Comparison of ENCODE assay signal across 8 mouse cellular contexts in the genomic region with DNA sequence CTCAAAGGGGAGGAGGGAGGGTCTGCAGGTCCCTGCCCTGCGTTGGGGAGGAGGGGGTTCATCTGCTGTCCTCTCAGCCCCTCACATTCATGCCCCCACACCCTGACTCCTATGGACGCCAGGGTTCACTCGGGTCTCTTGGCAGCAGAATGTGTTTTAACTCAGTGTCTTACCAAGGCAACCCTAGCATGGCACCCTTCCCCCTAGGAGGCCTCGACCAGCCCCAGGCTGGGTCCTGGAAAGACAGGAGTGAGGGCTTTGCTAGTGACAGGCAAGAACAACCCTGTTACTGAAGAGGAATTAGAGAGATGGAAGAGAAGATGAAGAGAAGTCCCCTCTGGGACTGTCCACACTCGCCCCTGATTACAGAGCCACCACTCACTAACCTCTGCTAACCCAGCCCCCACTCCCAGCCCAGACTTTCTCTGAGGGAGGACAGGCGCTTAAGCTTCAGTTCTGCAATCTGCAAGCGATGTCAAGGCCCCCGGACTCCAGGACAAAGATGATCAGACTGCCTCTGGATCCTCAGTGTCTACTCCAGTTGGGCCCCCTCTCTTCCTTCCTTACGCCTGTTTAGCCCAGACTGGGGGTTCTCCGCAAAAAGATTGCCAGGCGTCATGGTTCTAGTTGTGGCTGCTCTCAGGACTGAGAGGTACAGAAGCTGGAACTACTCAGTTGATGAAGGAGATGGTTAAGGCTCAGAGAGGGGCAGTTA. TPM values are rescaled to one million over a fixed set of nuclear protein-coding genes. Genes with fewer than 3 reads are reported as not detected.
A peak's percentile ranks its signal among the peaks of the same experiment; 100 is the strongest.
DNase-seq lines count a peak whose midpoint lies in the region; ATAC-seq lines count a peak whose summit lies in the region.

No protein-coding gene starts in this region.

- peak overlapping the region; percentile 67 for H3K4me2 ChIP-seq in hindbrain, embryonic 16.5 days (ENCODE audit: low read length)
- H3K4me2 ChIP-seq in neural tube, embryonic 12.5 days (replicated peaks): peak overlapping the region; percentile 77

- peak overlapping the region; percentile 98 for H3K4me3 ChIP-seq in megakaryocyte, embryonic 14.5 days (replicated peaks)
- peak overlapping the region; percentile 54 for H3K4me3 ChIP-seq in hindbrain, embryonic 16.5 days (ENCODE audit: low read length)
- H3K4me3 ChIP-seq in neural tube, embryonic 12.5 days: peak overlapping the region; percentile 58

- H3K9ac ChIP-seq in hindbrain, embryonic 16.5 days (ENCODE audit: low read depth, low read length): peak overlapping the region; percentile 73
- peak overlapping the region; percentile 78 for H3K9ac ChIP-seq in neural tube, embryonic 12.5 days

- WGBS in hindbrain, embryonic 16.5 days: 67% methylated on average over 11 of the region's 11 CpGs
- WGBS in neural tube, embryonic 12.5 days: 67% methylated on average over 11 of the region's 11 CpGs

- H3K27ac ChIP-seq in hindbrain, embryonic 16.5 days (ENCODE audit: low read depth, low read length): no peak overlapping the region
- H3K27ac ChIP-seq in neural tube, embryonic 12.5 days: no peak overlapping the region

- no peak for ATAC-seq in megakaryocyte, adult 5-6 weeks (ENCODE audit: poor library complexity, severe bottlenecking)
- ATAC-seq in hindbrain, embryonic 16.5 days: no peak
- ATAC-seq in neural tube, embryonic 12.5 days (ENCODE audit: low FRiP score, low read depth): no peak

- peaks cover 47% of the 10 kb centered on the region for H3K27me3 ChIP-seq in megakaryocyte, embryonic 14.5 days (replicated peaks)
- peaks cover 4% of the 10 kb centered on the region; the same call in 1 of the 2 replicates for H3K27me3 ChIP-seq in hindbrain, embryonic 16.5 days (replicated peaks; ENCODE audit: control insufficient read depth, insufficient read depth, low read length)
- peaks cover 15% of the 10 kb centered on the region for H3K27me3 ChIP-seq in neural tube, embryonic 12.5 days (replicated peaks)

- H3K36me3 ChIP-seq in megakaryocyte, embryonic 14.5 days (replicated peaks; ENCODE audit: low read length): peaks cover 3% of the 10 kb centered on the region
- H3K36me3 ChIP-seq in hindbrain, embryonic 16.5 days (ENCODE audit: control insufficient read depth, insufficient read depth, low read length): no peaks in the 10 kb centered on the region
- no peaks in the 10 kb centered on the region for H3K36me3 ChIP-seq in neural tube, embryonic 12.5 days

- peak; percentile 19 for DNase-seq in adrenal gland, postnatal 10 days
- DNase-seq in adrenal gland, adult 18-20 months (ENCODE audit: low spot score in 2 of 2): no peak
- DNase-seq in left cerebral cortex, adult 8-10 months (ENCODE audit: low spot score in 2 of 2): no peak
- DNase-seq in urinary bladder, adult 2 months (ENCODE audit: low spot score): no peak

- H3K4me1 ChIP-seq in megakaryocyte, embryonic 14.5 days: peaks cover 60% of the 10 kb centered on the region
- peaks cover 23% of the 10 kb centered on the region for H3K4me1 ChIP-seq in hindbrain, embryonic 16.5 days (ENCODE audit: control insufficient read depth, insufficient read depth, low read depth, low read length)
- H3K4me1 ChIP-seq in neural tube, embryonic 12.5 days: peaks cover 24% of the 10 kb centered on the region

- H3K9me3 ChIP-seq in megakaryocyte, embryonic 14.5 days: peaks cover 12% of the 10 kb centered on the region
- H3K9me3 ChIP-seq in hindbrain, embryonic 16.5 days (ENCODE audit: control insufficient read depth, low read length): no peaks in the 10 kb centered on the region
- H3K9me3 ChIP-seq in neural tube, embryonic 12.5 days: no peaks in the 10 kb centered on the region

RNA-seq across cellular contexts. Expression of gene Usp35, which starts 0.7 kb away (rescaled TPM):
- total RNA-seq in adrenal gland, postnatal 10 days (2021): 1 to 10 TPM; 3.6 to 7.1 TPM
- 10 to 100 TPM in 1 of 2 experiments, 1 to 10 TPM in 1; 8.4 to 10.6 TPM for total RNA-seq in adrenal gland, adult 18-20 months (2021)
- polyA plus RNA-seq in megakaryocyte, embryonic 14.5 days (2012; ENCODE audit: insufficient read depth, low replicate concordance): 1.4 and 2.3 TPM in 2 replicates
- total RNA-seq in megakaryocyte, adult 5-6 weeks (2015): 0.87 and 1.1 TPM in 2 replicates
- 0.66 and 0.77 TPM in 2 replicates for total RNA-seq in megakaryocyte, adult 5-6 weeks (2017)
- 3.0 and 3.2 TPM in 2 replicates for polyA plus RNA-seq in hindbrain, embryonic 16.5 days (2015; fragmentation: Nextera tagmentation; extraction: Ambion mirVana)
- 4.4 and 4.9 TPM in 2 replicates for polyA plus RNA-seq in neural tube, embryonic 12.5 days (2016; fragmentation: Nextera tagmentation; extraction: Ambion mirVana)
- 10 to 100 TPM; 19.3 to 25.4 (median 22.6) TPM for total RNA-seq in left cerebral cortex, adult 8-10 months (2022)
- polyA plus RNA-seq in urinary bladder, adult 2 months (2012; rRNA removed): 7.5 and 9.3 TPM in 2 replicates

RNA-seq across cellular contexts. Expression of gene Kctd21, which starts 1.0 kb away (rescaled TPM):
- total RNA-seq in adrenal gland, postnatal 10 days (2021): 1 to 10 TPM; 4.0 to 5.4 TPM
- 10 to 100 TPM; 10.6 to 11.5 TPM for total RNA-seq in adrenal gland, adult 18-20 months (2021)
- polyA plus RNA-seq in megakaryocyte, embryonic 14.5 days (2012; ENCODE audit: insufficient read depth, low replicate concordance): 0.70 and 1.1 TPM in 2 replicates
- total RNA-seq in megakaryocyte, adult 5-6 weeks (2015): 3.3 and 4.5 TPM in 2 replicates
- total RNA-seq in megakaryocyte, adult 5-6 weeks (2017): 1.8 and 2.3 TPM in 2 replicates
- 7.7 and 7.9 TPM in 2 replicates for polyA plus RNA-seq in hindbrain, embryonic 16.5 days (2015; fragmentation: Nextera tagmentation; extraction: Ambion mirVana)
- 6.8 and 7.0 TPM in 2 replicates for polyA plus RNA-seq in neural tube, embryonic 12.5 days (2016; fragmentation: Nextera tagmentation; extraction: Ambion mirVana)
- 10 to 100 TPM; 11.9 to 14.0 (median 12.5) TPM for total RNA-seq in left cerebral cortex, adult 8-10 months (2022)
- 9.2 TPM in 2 replicates for polyA plus RNA-seq in urinary bladder, adult 2 months (2012; rRNA removed)

RNA-seq across cellular contexts. Expression of gene Alg8, which starts 40.3 kb away (rescaled TPM):
- total RNA-seq in adrenal gland, postnatal 10 days (2021): 10 to 100 TPM; 13.2 to 13.8 TPM
- total RNA-seq in adrenal gland, adult 18-20 months (2021): 10 to 100 TPM; 14.0 to 15.2 TPM
- 1.1 TPM in 1 of 2 replicates, not detected in the other for polyA plus RNA-seq in megakaryocyte, embryonic 14.5 days (2012; ENCODE audit: insufficient read depth, low replicate concordance)
- 40.5 and 45.2 TPM in 2 replicates for total RNA-seq in megakaryocyte, adult 5-6 weeks (2015)
- 29.9 and 41.7 TPM in 2 replicates for total RNA-seq in megakaryocyte, adult 5-6 weeks (2017)
- polyA plus RNA-seq in hindbrain, embryonic 16.5 days (2015; fragmentation: Nextera tagmentation; extraction: Ambion mirVana): 13.1 and 14.5 TPM in 2 replicates
- 25.1 and 27.1 TPM in 2 replicates for polyA plus RNA-seq in neural tube, embryonic 12.5 days (2016; fragmentation: Nextera tagmentation; extraction: Ambion mirVana)
- 10 to 100 TPM in 2 of 4 experiments, 1 to 10 TPM in 2; 7.9 to 13.3 (median 11.2) TPM for total RNA-seq in left cerebral cortex, adult 8-10 months (2022)
- 11.0 and 14.4 TPM in 2 replicates for polyA plus RNA-seq in urinary bladder, adult 2 months (2012; rRNA removed)
